Mouse (Mus musculus): Measurements from ENCODE around the gene Armh4. TPM values are rescaled to one million over a fixed set of nuclear protein-coding genes. Genes with fewer than 3 reads are reported as not detected.

Armh4 gene
- total RNA-seq, 1 experiment from 2014 or later = not detected

Other genes starting within 250 kb of the Armh4 start
- gene Olfr722, start 118.6 kb upstream of the Armh4 start, total RNA-seq (2017) = not detected in 2 replicates
- not detected in 2 replicates for gene Olfr723, start 148.4 kb upstream of the Armh4 start, total RNA-seq (2017)
- gene Olfr724, start 179.9 kb upstream of the Armh4 start, total RNA-seq (2017) = not detected in 2 replicates